Mouse (Mus musculus): ENCODE results near the gene Vps26c.

Gene Vps26c

GRCm38 (mm10) chr16:94526344-94527151 lies at the start of gene Vps26c:
TSS of gene Vps26c (minus strand) at chr16:94526830.
- peak; percentile 98 for DNase-seq (ENCODE audit: low spot score)

- DNase-seq (ENCODE audit: low spot score), result no peak
Observed at GRCm38 (mm10) chr16:94575757-94576156, 49.1 kb upstream of the Vps26c start.

DNA sequence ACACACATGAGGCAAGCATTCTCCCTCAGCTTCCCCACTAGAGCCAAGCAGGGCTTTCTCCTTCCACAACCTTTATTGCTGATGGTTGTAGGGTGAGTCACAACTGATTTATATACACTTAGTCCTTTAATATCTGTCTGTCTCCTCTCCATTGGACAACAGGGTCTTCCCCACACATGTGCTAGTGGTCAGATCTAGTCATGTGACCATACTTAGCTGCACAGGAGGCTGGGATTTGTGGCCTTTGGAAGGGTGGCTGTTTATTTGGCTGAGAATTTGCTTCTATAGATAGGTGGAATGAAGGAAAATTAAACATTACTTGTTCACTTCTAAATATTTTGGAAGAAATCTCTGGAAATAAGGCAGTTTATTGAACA lies 48.1 kb upstream of the Vps26c start:
- DNase-seq (ENCODE audit: low spot score), result no peak

DNA sequence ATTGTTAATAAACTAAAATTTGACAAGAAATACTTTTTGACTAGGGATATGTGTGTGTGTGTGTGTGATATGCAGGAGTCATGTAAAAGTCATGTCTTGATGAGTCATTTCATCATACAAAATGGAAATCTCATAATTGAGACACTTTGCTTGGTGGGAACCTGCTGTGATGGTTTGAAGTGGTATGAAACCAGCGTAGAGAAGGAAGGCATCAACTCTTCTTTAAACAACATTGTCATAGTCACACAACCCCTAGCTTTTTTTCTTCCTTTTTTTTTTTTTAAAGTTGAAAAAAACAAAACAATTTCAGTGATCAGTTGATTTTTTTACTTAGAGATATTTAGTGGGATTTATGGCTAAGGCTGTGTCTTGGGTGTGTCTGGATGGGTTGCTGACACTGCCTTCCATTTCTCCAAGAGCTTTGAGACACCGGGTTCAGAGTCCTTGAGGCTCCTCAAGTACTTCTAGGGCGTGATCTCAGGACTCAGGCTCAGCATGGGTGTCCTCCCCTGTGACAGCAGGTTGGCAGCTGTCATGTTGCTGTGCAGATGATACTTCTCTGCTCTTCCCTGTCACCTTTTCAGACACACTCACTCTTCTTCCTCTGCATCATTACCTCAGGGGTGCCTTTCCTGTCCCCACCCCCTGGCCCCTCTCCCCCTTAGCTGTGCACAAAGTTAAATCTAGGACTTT lies 47.5 kb upstream of the Vps26c start:
- no peak for DNase-seq (ENCODE audit: low spot score)

DNA sequence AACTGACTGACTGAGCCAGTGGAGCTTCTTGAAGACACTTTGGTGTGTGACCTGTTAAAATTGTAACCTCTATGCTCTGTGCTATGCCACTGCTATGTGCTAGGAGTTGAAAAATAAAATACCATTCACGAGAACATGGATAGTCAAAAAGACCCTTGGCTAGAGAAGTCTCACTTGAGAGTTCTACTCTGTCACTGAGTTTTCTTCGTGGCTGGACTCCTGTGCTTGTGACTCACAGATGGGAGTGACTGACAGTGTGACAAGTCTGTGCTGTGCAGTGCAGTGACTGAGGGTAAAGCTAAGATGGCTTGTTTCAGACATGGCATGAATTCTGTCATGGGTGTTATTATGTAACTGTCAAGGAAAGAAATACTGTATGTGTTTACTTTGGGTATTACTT lies 45.8 kb upstream of the Vps26c start:
- DNase-seq (ENCODE audit: low spot score), result no peak

DNA sequence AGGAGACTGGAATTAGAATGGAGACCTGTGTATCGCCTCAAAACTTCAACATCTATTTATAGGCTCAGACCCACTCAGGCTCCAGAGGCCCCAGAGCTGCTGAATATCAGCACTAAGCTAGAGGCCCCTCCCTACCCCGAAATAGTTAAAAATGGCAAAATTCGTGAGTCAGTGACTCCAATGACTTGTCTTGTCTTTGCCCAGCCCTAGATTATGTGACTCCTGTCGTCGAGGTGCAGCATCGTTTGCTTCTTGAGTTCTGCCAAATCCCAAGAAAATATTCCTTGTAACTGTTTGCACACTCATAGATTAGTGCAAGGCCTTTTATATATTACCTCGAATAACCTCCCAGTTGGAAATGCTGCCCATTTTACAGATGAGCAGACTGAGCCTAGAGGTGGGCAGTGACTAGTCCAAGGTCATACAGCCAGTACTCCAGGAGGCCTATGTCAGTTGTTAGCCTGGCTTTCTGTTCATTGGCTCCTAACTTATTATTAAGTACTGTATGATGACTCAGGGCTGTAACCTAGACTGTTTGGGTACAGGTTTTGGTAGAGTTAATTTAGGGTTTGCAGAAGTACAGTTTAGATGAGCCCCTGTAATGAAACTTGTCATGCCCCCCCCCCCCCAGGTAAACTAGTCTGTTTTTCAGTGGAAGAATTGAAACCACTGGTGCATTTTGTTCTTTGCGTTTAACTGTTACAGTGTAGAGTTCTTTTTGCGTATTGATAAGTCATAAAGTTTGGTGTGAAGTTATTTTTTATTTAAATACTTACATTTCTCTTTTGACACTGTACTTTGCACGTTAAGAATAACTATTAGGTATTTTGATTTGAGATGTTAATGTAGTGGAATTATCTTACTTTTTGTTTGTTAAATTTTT lies 44.7 kb upstream of the Vps26c start:
- no peak for DNase-seq (ENCODE audit: low spot score)

DNA sequence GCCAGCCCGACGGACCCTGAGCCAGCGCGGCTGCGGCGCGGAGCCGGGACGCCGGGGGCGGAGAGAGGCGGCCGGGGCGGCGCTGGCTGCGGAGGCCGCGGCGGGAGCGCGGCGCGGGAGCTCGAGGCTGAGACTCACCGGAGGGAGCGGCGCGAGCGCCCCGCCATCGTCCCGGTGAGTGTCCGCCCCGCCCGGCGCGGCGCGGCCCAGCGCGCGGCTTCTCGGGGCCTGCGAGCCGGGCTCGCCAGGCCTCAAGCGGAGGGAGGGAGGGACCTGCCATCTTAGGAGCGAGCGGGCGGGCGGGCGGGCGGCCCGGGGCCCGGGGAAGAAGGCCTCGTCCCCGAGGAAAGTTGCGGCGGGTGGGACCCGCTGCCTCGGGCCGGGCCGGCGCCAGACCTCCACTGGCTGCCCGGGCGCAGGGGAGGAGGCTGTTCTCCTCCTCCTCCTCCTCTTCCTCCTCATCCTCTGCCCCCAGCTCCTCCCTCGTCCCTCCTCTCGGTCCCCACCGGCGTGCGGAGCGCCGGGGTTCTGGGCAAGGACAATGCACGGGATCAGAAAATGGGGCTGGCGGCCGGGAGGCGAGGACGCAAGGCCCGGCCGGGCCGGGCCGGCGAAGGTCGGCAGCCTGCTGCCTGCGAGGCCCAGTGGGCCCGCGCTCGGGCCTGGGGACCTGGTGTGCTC lies 43.9 kb upstream of the Vps26c start:
- DNase-seq (ENCODE audit: low spot score), result peak; percentile 72

DNA sequence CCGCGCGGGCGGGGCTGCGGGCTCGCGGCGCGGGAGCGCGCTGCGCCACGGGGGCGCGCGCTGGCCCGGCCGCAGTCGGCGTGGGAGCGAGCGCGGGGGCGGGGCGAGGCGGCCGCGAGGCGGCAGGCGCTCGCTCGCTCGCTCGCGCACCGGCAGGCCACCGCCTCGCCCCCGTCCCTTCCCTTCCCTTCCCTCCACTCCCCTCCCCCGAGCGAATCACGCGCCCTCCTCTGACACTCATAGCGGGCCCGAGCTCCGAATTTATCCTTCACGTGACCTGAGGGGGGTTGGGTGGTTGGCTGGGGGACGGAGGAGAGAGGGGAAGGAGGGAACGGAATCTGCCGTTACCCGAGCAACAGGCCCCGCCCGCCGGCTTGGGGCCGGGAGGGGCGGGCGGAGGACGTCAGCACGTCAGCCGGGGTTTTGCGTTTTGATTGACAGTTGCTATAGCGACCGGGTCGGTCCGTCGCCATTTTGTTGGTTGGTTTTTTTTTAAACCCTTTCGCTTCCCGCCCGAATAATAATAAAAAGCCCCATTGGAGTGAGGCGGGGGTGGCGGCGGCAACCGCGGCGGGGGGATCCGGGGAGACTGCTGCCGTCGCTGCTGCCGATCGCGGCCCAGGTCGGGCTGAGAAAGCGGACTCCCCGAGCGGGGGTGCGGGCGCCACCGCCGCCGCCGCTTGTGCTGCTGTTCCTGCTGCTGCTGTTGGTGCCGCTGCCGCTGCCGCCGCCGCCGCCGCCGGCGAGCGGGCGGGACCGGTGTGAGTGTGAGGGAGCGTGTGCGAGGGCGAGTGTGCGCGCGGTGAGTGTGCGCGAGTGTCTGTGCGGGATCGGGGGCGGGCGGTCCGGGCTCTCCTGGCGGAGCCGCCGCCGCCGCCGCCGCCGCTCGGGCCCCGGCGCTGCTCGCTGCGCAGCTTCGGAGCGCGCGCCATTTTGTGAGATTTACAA lies 42.9 kb upstream of the Vps26c start, which contains the start of gene Dyrk1a:
TSS of gene Dyrk1a (plus strand) at position 782 of the 948 bp plus-strand sequence.
- DNase-seq (ENCODE audit: low spot score), result peak; percentile 99

GRCm38 (mm10) chr16:94568335-94569228 lies 42.0 kb upstream of the Vps26c start:
- no peak for DNase-seq (ENCODE audit: low spot score)

DNA sequence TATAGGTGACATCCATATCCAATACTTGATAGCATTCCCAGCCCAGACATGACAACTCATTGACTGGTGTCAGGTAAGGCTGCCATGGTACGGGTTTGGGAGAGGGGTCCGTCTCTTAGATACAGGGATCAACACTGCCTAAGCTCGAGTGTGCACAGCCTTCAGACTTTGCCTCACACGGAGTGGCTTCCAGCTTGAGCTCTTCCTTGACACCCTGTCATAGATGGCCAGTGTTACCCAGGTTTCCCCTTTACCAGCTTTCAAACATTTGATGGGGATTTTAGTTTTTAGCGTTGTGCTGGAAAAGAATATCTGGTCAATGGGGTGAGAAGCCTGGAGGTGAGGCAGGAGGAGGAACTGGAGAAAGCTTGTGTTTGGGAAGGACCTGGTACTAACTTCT lies 41.1 kb upstream of the Vps26c start:
- DNase-seq (ENCODE audit: low spot score), result no peak

DNA sequence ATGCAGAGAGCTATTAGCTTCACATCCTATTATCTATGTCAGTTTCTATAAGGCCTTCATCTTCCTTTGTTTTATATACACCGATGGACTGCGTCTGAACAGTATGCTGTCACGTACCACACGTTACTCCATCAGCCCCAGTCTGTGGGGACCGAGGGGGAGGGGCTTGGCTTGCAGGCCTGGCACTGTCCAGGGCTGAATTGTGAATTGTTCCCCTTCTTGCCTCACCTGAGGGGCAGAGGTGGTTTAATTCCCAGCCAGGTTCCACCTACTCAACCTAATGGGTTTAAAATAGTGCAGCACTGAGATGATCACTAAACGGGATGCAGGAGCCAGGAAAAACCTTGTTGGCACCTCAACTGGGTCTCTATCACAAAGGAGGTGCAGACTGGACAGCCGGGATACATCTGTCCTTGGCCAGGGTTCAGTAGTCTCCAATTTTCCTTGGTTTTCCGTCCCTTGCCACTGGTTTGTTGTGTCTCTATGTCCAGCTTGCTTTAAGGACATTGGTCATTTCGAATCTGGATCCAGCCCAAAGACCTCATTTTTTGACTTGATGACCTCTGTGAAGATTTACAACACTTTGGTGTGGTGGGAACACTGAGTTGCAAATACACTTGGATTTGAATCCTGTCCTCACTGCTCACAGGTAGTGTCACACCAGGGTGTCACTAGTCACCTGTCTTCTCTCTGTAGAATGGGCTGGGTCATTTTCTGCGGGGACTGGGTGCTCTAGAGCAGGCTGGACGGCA lies 40.4 kb upstream of the Vps26c start:
- no peak for DNase-seq (ENCODE audit: low spot score)

DNA sequence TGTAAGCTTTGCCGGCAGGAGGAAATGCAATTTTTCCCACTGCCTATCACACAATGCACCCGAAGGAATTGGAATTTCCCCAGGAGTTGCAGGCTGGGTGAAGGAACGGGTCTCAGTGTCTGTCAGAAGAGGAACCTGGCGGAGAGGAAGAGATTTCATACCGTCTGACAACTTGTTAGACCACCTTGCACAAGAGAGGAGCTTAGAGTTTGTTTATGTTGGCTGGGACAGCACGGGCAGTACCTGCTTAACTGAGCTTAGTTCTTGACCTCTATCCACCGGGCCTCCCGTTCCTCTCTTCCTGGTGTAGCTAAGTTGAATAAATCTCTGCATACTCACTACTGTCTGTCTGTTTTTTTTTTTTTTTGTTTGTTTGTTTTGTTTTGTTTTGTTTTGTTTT lies 39.5 kb upstream of the Vps26c start:
- no peak for DNase-seq (ENCODE audit: low spot score)

DNA sequence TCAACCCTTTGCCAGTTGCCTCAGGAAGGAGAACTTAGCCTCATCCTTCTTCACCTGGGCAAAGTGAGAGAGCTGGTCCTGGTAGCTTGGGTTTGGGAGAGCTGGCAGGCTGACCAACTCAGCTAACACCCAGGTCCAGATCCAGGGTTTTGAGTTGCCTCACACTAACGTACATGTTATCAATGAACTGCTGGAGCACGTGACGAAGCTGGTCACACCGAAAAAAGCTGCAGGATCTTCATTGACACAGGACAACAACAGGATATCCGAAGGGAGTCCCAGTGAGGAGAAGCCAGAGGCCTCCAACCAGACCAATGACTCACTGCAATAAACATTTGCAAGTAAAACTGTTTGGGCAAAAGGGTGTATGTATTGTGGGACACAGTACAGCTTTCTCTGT lies 34.0 kb upstream of the Vps26c start:
- no peak for DNase-seq (ENCODE audit: low spot score)

DNA sequence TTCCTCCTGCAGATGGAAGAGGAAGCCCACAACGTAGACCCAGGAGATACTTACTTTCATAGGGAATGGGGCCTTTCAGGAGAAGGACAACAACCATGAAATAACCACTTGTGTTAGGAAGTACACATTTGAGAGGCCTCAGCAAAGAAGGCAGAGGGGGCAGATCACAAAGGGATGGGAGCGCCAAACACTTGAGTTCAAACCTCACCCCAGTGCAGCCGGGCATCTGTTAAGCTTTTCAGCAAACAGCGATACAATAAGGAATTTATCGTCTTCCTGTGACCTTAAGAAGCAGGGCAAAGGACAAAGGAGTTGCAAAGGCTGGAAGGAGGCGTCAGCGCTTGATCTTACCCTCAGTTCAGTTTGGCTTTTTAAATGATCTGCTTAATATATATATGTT lies 33.2 kb upstream of the Vps26c start:
- no peak for DNase-seq (ENCODE audit: low spot score)

DNA sequence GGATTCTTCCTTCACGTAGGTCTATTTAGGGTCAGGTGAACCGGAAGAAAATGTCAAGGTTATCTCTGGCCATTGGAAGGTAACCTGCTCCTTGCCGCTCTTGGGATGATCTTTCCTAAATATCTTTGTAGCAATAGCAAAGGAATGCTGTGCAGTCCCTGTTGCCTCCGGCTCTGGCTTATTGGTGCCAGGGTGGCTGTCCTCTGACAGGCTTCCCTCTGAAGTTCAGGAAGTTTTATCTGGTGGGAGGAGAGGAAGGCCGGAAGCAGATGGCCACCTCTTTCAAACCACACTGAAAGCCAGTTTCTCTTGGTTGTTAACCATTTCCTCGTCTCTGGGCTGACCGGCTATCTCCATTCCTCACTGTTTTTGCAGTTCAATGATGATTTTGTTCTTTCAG lies 32.7 kb upstream of the Vps26c start:
- no peak for DNase-seq (ENCODE audit: low spot score)

- DNase-seq (ENCODE audit: low spot score), result no peak
Observed at GRCm38 (mm10) chr16:94556228-94556627, 29.6 kb upstream of the Vps26c start.

DNA sequence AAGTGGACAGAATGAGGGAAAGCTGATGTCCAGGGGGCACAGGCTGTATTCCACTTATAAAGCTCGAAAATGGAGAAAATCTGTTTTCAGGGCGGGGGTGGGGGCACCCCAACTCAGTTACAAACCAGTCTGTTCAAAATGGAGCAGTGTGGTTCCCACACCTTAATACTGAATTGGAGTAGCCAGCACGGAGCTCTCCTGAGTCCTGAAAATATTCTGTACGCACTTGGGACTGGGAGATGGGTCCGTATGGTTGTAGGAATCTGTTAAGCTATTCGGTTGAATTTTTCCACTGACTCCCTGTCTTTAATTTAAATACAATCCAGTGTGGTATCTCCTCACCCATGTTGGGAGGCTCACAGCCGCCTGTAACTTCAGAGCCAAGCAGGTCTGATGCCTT lies 28.7 kb upstream of the Vps26c start:
- no peak for DNase-seq (ENCODE audit: low spot score)

GRCm38 (mm10) chr16:94551934-94552333 lies 25.3 kb upstream of the Vps26c start:
- no peak for DNase-seq (ENCODE audit: low spot score)

GRCm38 (mm10) chr16:94549813-94550212 lies 23.2 kb upstream of the Vps26c start:
- no peak for DNase-seq (ENCODE audit: low spot score)

Data from ovary, postnatal 36 days (tissue).